Mouse (Mus musculus) kidney, embryonic 15.5 days (tissue): ENCODE measurements around the gene Gabpa. TPM values are rescaled to one million over a fixed set of nuclear protein-coding genes. Genes with fewer than 3 reads are reported as not detected.

Experiments used
- ATAC-seq: fragments of 200-750 bp; cut with Nextera tagmentation; replicated peaks from 2 replicates; pipeline ENCODE4 v1.8.0; 2017; ENCODE audit warnings: moderate TSS enrichment; ENCODE audit not compliant: low FRiP score
- H3K27ac ChIP-seq: fragments of 300-500 bp; sonication (generic); 2 replicates; pipeline ENCODE4 v1.5.1; 2015; ENCODE audit warnings: mild to moderate bottlenecking, inconsistent platforms
- H3K27me3 ChIP-seq: fragments of 300-500 bp; sonication (generic); 2 replicates; pipeline ENCODE4 v1.6.1; 2015; ENCODE audit warnings: inconsistent platforms
- H3K36me3 ChIP-seq: fragments of 300-500 bp; sonication (generic); 2 replicates; pipeline ENCODE4 v1.6.1; 2015; ENCODE audit warnings: inconsistent platforms
- H3K4me1 ChIP-seq: fragments of 300-500 bp; sonication (generic); 2 replicates; pipeline ENCODE4 v1.6.1; 2015; ENCODE audit warnings: inconsistent platforms
- H3K4me2 ChIP-seq: fragments of 300-500 bp; sonication (generic); 2 replicates; pipeline ENCODE4 v1.6.1; 2015; ENCODE audit warnings: moderate library complexity, mild to moderate bottlenecking, inconsistent platforms
- H3K4me3 ChIP-seq: fragments of 300-500 bp; sonication (generic); replicated peaks from 2 replicates; pipeline ENCODE4 v1.5.1; 2015; ENCODE audit warnings: mild to moderate bottlenecking, inconsistent platforms
- H3K9ac ChIP-seq: fragments of 300-500 bp; sonication (generic); 2 replicates; pipeline ENCODE4 v1.6.1; 2015; ENCODE audit warnings: mild to moderate bottlenecking, inconsistent platforms
- H3K9me3 ChIP-seq: fragments of 300-500 bp; sonication (generic); replicated peaks from 2 replicates; pipeline ENCODE4 v1.6.1; 2016; ENCODE audit warnings: inconsistent platforms
- WGBS: fragments of 180-500 bp; shearing (Covaris S2); methylation state at CpG from one replicate; pipeline ENCODE4 v1.1.7; 2015; ENCODE audit warnings: mixed read lengths; 5-methylcytosine and 5-hydroxymethylcytosine counted together
- polyA plus RNA-seq: library from polyadenylated mRNA; unstranded; fragments of >200 nt; fragmentation: Nextera tagmentation; extraction: Ambion mirVana; gene quantifications from 2 replicates; pipeline ENCODE4 v1.2.1, GENCODE M21; 2015

The Gabpa gene
- polyA plus RNA-seq, 1 experiment from 2014 or later: 39.5 TPM

- Histone ChIP-seq H3K27ac (no peak overlapping the region), H3K4me2 (no peak overlapping the region), H3K9ac (no peak overlapping the region), H3K4me3 (no peak overlapping the region), H3K27me3 (no peaks in the 10 kb centered on the region), H3K4me1 (no peaks in the 10 kb centered on the region), H3K36me3 (no peaks in the 10 kb centered on the region), H3K9me3 (no peaks in the 10 kb centered on the region)
- ATAC-seq: no peak
- 66% methylated on average over 8 of the region's 8 CpGs for WGBS
These were observed 20.2 kb upstream of the Gabpa start for GRCm38 (mm10) chr16:84814511-84814910.

- H3K9me3 ChIP-seq: no peaks in the 10 kb centered on the region
- WGBS: 41% methylated on average over 7 of the region's 7 CpGs
- H3K4me3 ChIP-seq: no peak overlapping the region
- ATAC-seq: no peak
- no peaks in the 10 kb centered on the region for H3K27me3 ChIP-seq
- no peaks in the 10 kb centered on the region for H3K4me1 ChIP-seq
- H3K27ac ChIP-seq: no peak overlapping the region
- no peak overlapping the region for H3K9ac ChIP-seq
- H3K4me2 ChIP-seq: no peak overlapping the region
- H3K36me3 ChIP-seq: peaks cover 12% of the 10 kb centered on the region
These were observed 17.3 kb upstream of the Gabpa start for GRCm38 (mm10) chr16:84817423-84817822.

GRCm38 (mm10) chr16:84825009-84825408, 9.7 kb upstream of the Gabpa start:
- 72% methylated on average over 6 of the region's 6 CpGs for WGBS

GRCm38 (mm10) chr16:84831696-84832095, 3.0 kb upstream of the Gabpa start:
- Histone ChIP-seq H3K4me3 (no peak overlapping the region), H3K9me3 (no peaks in the 10 kb centered on the region), H3K27me3 (no peaks in the 10 kb centered on the region), H3K4me2 (no peak overlapping the region), H3K4me1 (peaks cover 26% of the 10 kb centered on the region), H3K36me3 (peaks cover 59% of the 10 kb centered on the region), H3K9ac (no peak overlapping the region), H3K27ac (peak overlapping the region; percentile 62; the same call in 1 of the 2 replicates)
- ATAC-seq: no peak
- 61% methylated on average over 5 of the region's 5 CpGs for WGBS

More at GRCm38 (mm10) chr16:84825009-84825408, 9.7 kb upstream of the Gabpa start:
- no peaks in the 10 kb centered on the region for H3K27me3 ChIP-seq
- no peaks in the 10 kb centered on the region for H3K9me3 ChIP-seq
- 0 out of 2 replicates have a peak overlapping the region, but pooled peaks have one; percentile 14 for H3K27ac ChIP-seq
- ATAC-seq: peak; percentile 33; the same call in 1 of the 2 replicates
- H3K4me2 ChIP-seq: no peak overlapping the region
- no peak overlapping the region for H3K4me3 ChIP-seq
- no peak overlapping the region for H3K9ac ChIP-seq
- no peaks in the 10 kb centered on the region for H3K4me1 ChIP-seq
- H3K36me3 ChIP-seq: peaks cover 75% of the 10 kb centered on the region

GRCm38 (mm10) chr16:84832736-84833135, 2.0 kb upstream of the Gabpa start:
- 98% methylated on average over 5 of the region's 5 CpGs for WGBS
- Histone ChIP-seq H3K4me1 (peaks cover 35% of the 10 kb centered on the region), H3K36me3 (peaks cover 49% of the 10 kb centered on the region), H3K9ac (no peak overlapping the region), H3K4me3 (no peak overlapping the region), H3K9me3 (no peaks in the 10 kb centered on the region), H3K27ac (no peak overlapping the region), H3K27me3 (no peaks in the 10 kb centered on the region), H3K4me2 (no peak overlapping the region)
- no peak for ATAC-seq

GRCm38 (mm10) chr16:84834344-84834743, 381 bp upstream of the Gabpa start:
- peak overlapping the region; percentile 99 for H3K27ac ChIP-seq
- H3K27me3 ChIP-seq: no peaks in the 10 kb centered on the region
- no peaks in the 10 kb centered on the region for H3K9me3 ChIP-seq
- peaks cover 36% of the 10 kb centered on the region for H3K36me3 ChIP-seq
- no peak for ATAC-seq
- peaks cover 35% of the 10 kb centered on the region for H3K4me1 ChIP-seq
- H3K4me3 ChIP-seq: peak overlapping the region; percentile 98
- under 1% methylated on average over 22 of the region's 22 CpGs for WGBS
- peak overlapping the region; percentile 60 for H3K4me2 ChIP-seq
- H3K9ac ChIP-seq: peak overlapping the region; percentile 99

- 1% methylated on average over 42 of the region's 57 CpGs for WGBS
- peak; percentile 74 for ATAC-seq
- H3K36me3 ChIP-seq: peaks cover 32% of the 10 kb centered on the region
These were observed 707 bp downstream of the Gabpa start, which contains the start of gene Atp5j for GRCm38 (mm10) chr16:84835441-84835822. Gene Atp5j (minus strand): TSS chr16:84835625.

GRCm38 (mm10) chr16:84835823-84836743, 1.4 kb downstream of the Gabpa start:
- Histone ChIP-seq H3K9me3 (no peaks in the 10 kb centered on the region), H3K4me3 (peak overlapping the region; percentile 98), H3K36me3 (peaks cover 31% of the 10 kb centered on the region), H3K27ac (peak overlapping the region; percentile 99), H3K9ac (peak overlapping the region; percentile 99), H3K4me1 (peaks cover 35% of the 10 kb centered on the region), H3K4me2 (peak overlapping the region; percentile 60), H3K27me3 (no peaks in the 10 kb centered on the region)
- ATAC-seq: peak; percentile 19
- 5% methylated on average over 29 of the region's 29 CpGs for WGBS

More at GRCm38 (mm10) chr16:84835441-84835822, 707 bp downstream of the Gabpa start, which contains the start of gene Atp5j:
- Histone ChIP-seq H3K4me3 (peak within 1 kb of the TSS; percentile 98), H3K9me3 (no peaks in the 10 kb centered on the region), H3K27ac (peak within 1 kb of the TSS; percentile 99), H3K4me2 (peak within 1 kb of the TSS; percentile 60), H3K9ac (peak within 1 kb of the TSS; percentile 99), H3K4me1 (peaks cover 35% of the 10 kb centered on the region), H3K27me3 (no peaks in the 10 kb centered on the region)

GRCm38 (mm10) chr16:84838576-84838975, 3.9 kb downstream of the Gabpa start:
- no peaks in the 10 kb centered on the region for H3K27me3 ChIP-seq
- H3K4me2 ChIP-seq: no peak overlapping the region
- 85% methylated on average over 2 of the region's 2 CpGs for WGBS
- peaks cover 30% of the 10 kb centered on the region for H3K36me3 ChIP-seq
- no peaks in the 10 kb centered on the region for H3K9me3 ChIP-seq
- H3K27ac ChIP-seq: no peak overlapping the region
- H3K4me1 ChIP-seq: peaks cover 18% of the 10 kb centered on the region
- H3K9ac ChIP-seq: no peak overlapping the region
- H3K4me3 ChIP-seq: no peak overlapping the region
- ATAC-seq: no peak

GRCm38 (mm10) chr16:84853492-84853891, 18.8 kb downstream of the Gabpa start:
- 91% methylated on average over 6 of the region's 6 CpGs for WGBS
- Histone ChIP-seq H3K36me3 (peaks cover 87% of the 10 kb centered on the region), H3K27ac (no peak overlapping the region), H3K4me1 (no peaks in the 10 kb centered on the region), H3K9me3 (no peaks in the 10 kb centered on the region), H3K9ac (no peak overlapping the region), H3K4me2 (no peak overlapping the region), H3K27me3 (no peaks in the 10 kb centered on the region), H3K4me3 (no peak overlapping the region)
- no peak for ATAC-seq

- Histone ChIP-seq H3K9ac (no peak overlapping the region), H3K4me2 (no peak overlapping the region), H3K4me3 (no peak overlapping the region), H3K27me3 (no peaks in the 10 kb centered on the region), H3K27ac (no peak overlapping the region), H3K36me3 (peaks cover 46% of the 10 kb centered on the region), H3K4me1 (no peaks in the 10 kb centered on the region), H3K9me3 (no peaks in the 10 kb centered on the region)
- ATAC-seq: no peak
- 93% methylated on average over 8 of the region's 8 CpGs for WGBS
These were observed 29.9 kb downstream of the Gabpa start for GRCm38 (mm10) chr16:84864656-84865055.

- H3K27me3 ChIP-seq: no peaks in the 10 kb centered on the region
- no peak for ATAC-seq
- no peak overlapping the region for H3K27ac ChIP-seq
- WGBS: 80% methylated on average over 8 of the region's 8 CpGs
- no peak overlapping the region for H3K4me3 ChIP-seq
- no peaks in the 10 kb centered on the region for H3K36me3 ChIP-seq
- no peak overlapping the region for H3K4me2 ChIP-seq
- no peaks in the 10 kb centered on the region for H3K9me3 ChIP-seq
- peaks cover 10% of the 10 kb centered on the region; the same call in 1 of the 2 replicates for H3K4me1 ChIP-seq
- H3K9ac ChIP-seq: no peak overlapping the region
These were observed 39.1 kb downstream of the Gabpa start for GRCm38 (mm10) chr16:84873805-84874204.
